Mouse (Mus musculus) erythroblast, adult 5-6 weeks (primary cell): Measurements from ENCODE around the gene Sort1. TPM values are rescaled to one million over a fixed set of nuclear protein-coding genes. Genes with fewer than 3 reads are reported as not detected.

Experiments used
- ATAC-seq: replicated peaks from 2 replicates; pipeline ENCODE4 v1.8.0; 2016; ENCODE audit warnings: moderate number of reproducible peaks, mild to moderate bottlenecking, moderate TSS enrichment, inconsistent platforms; ENCODE audit not compliant: poor library complexity, low FRiP score, severe bottlenecking
- total RNA-seq, 2 experiments: library from RNA; stranded (forward) in 1 of 2; stranded (reverse) in 1 of 2; fragments of 150-400 nt in 1 of 2; fragments of 200-764, 138-1000 nt in 1 of 2; gene quantifications; 2 replicates each; pipeline versions ENCODE4 v1.2.3 to v1.2.4; 2015 to 2017; ENCODE audit warnings: low replicate concordance in 2 of 2

Sort1 gene
- total RNA-seq, 2 experiments from 2014 or later = 16.7 to 18.3 TPM

- ATAC-seq = no peak
Observed at GRCm38 (mm10) chr3:108409656-108410358, 125.9 kb downstream of the Sort1 start.

GRCm38 (mm10) chr3:108410359-108410714 is 126.5 kb downstream of the Sort1 start:
- no peak for ATAC-seq

Other genes with a start within 250 kb of the Sort1 start
- gene Gstm4, start 239.2 kb upstream of the Sort1 start, total RNA-seq (2015; ENCODE audit: low replicate concordance) = 4.2 and 8.4 TPM in 2 replicates
- 0.28 and 0.51 TPM in 2 replicates for gene Gstm4, start 239.2 kb upstream of the Sort1 start, total RNA-seq (2017; ENCODE audit: low replicate concordance)
- 7.1 and 8.6 TPM in 2 replicates for gene Ampd2, start 197.4 kb upstream of the Sort1 start, total RNA-seq (2015; ENCODE audit: low replicate concordance)
- gene Ampd2, start 197.4 kb upstream of the Sort1 start, total RNA-seq (2017; ENCODE audit: low replicate concordance) = 3.1 and 14.5 TPM in 2 replicates
- 0.84 TPM in 1 of 2 replicates, not detected in the other for gene Gnat2, start 191.3 kb upstream of the Sort1 start, total RNA-seq (2015; ENCODE audit: low replicate concordance)
- gene Gnat2, start 191.3 kb upstream of the Sort1 start, total RNA-seq (2017; ENCODE audit: low replicate concordance) = 0.09 and 0.56 TPM in 2 replicates
- gene Gnai3, start 137.9 kb upstream of the Sort1 start, total RNA-seq (2015; ENCODE audit: low replicate concordance) = 46.8 and 63.4 TPM in 2 replicates
- 38.2 and 46.0 TPM in 2 replicates for gene Gnai3, start 137.9 kb upstream of the Sort1 start, total RNA-seq (2017; ENCODE audit: low replicate concordance)
- not detected in 2 replicates for gene Gpr61, start 129.2 kb upstream of the Sort1 start, total RNA-seq (2015; ENCODE audit: low replicate concordance)
- gene Gpr61, start 129.2 kb upstream of the Sort1 start, total RNA-seq (2017; ENCODE audit: low replicate concordance) = not detected in 2 replicates
- not detected in 2 replicates for gene Amigo1, start 97.7 kb upstream of the Sort1 start, total RNA-seq (2015; ENCODE audit: low replicate concordance)
- 0.77 TPM in 1 of 2 replicates, not detected in the other for gene Amigo1, start 97.7 kb upstream of the Sort1 start, total RNA-seq (2017; ENCODE audit: low replicate concordance)
- 0.63 and 1.3 TPM in 2 replicates for gene Cyb561d1, start 82.9 kb upstream of the Sort1 start, total RNA-seq (2015; ENCODE audit: low replicate concordance)
- 1.1 and 1.7 TPM in 2 replicates for gene Cyb561d1, start 82.9 kb upstream of the Sort1 start, total RNA-seq (2017; ENCODE audit: low replicate concordance)
- 0.58 and 0.84 TPM in 2 replicates for gene Atxn7l2, start 73.1 kb upstream of the Sort1 start, total RNA-seq (2015; ENCODE audit: low replicate concordance)
- gene Atxn7l2, start 73.1 kb upstream of the Sort1 start, total RNA-seq (2017; ENCODE audit: low replicate concordance) = 0.56 and 1.4 TPM in 2 replicates
- gene Sypl2, start 57.4 kb upstream of the Sort1 start, total RNA-seq (2015; ENCODE audit: low replicate concordance) = not detected in 2 replicates
- gene Sypl2, start 57.4 kb upstream of the Sort1 start, total RNA-seq (2017; ENCODE audit: low replicate concordance) = not detected in 2 replicates
- 39.8 and 54.5 TPM in 2 replicates for gene Psma5, start 27.2 kb upstream of the Sort1 start, total RNA-seq (2015; ENCODE audit: low replicate concordance)
- gene Psma5, start 27.2 kb upstream of the Sort1 start, total RNA-seq (2017; ENCODE audit: low replicate concordance) = 49.6 and 55.6 TPM in 2 replicates
- not detected in 2 replicates for gene Mybphl, start 80.8 kb downstream of the Sort1 start, total RNA-seq (2015; ENCODE audit: low replicate concordance)
- gene Mybphl, start 80.8 kb downstream of the Sort1 start, total RNA-seq (2017; ENCODE audit: low replicate concordance) = not detected in 2 replicates
- gene Psrc1, start 99.8 kb downstream of the Sort1 start, total RNA-seq (2015; ENCODE audit: low replicate concordance) = 4.4 and 5.9 TPM in 2 replicates
- gene Psrc1, start 99.8 kb downstream of the Sort1 start, total RNA-seq (2017; ENCODE audit: low replicate concordance) = 9.5 and 14.1 TPM in 2 replicates
- not detected in 2 replicates for gene Celsr2, start 131.5 kb downstream of the Sort1 start, total RNA-seq (2015; ENCODE audit: low replicate concordance)
- gene Celsr2, start 131.5 kb downstream of the Sort1 start, total RNA-seq (2017; ENCODE audit: low replicate concordance) = 0.14 TPM in 1 of 2 replicates, not detected in the other
- gene Sars, start 161.1 kb downstream of the Sort1 start, total RNA-seq (2015; ENCODE audit: low replicate concordance) = 15.5 and 20.4 TPM in 2 replicates
- 91.9 and 143 TPM in 2 replicates for gene Sars, start 161.1 kb downstream of the Sort1 start, total RNA-seq (2017; ENCODE audit: low replicate concordance)